Mouse (Mus musculus) cerebellum, adult 2 months (tissue): ENCODE data around the gene Gm10322.

Source experiments
- CTCF ChIP-seq: fragments of 200-500 bp; IDR thresholded peaks from 2 replicates; pipeline ENCODE4 v1.5.1; 2011; ENCODE audit warnings: low read depth, mild to moderate bottlenecking, control low read depth, low read length, moderate library complexity, borderline replicate concordance; ENCODE audit not compliant: insufficient read depth
- POLR2A ChIP-seq: fragments of 200-500 bp; IDR thresholded peaks from 2 replicates; pipeline ENCODE4 v1.6.1; 2011; ENCODE audit warnings: low read length, control low read depth, borderline replicate concordance; ENCODE audit not compliant: insufficient read depth

DNA sequence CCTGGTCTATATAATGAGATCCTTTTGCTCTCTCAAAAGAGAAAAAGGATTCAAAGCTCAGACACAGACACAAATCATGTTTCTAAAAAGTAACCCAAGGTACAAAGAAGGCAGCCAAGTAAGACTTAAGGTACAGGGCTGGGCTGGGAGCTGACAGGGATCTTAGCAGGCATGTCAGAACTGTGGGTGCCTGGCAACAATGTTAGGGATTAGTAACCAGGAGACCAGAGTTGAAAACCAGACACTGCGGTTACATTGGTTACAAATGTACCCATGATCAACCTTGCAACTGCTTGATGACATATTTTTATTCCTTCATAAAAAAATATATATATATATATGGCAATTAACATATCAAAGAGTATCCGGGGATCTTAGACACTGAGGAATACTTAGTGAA lies 20.2 kb downstream of the Gm10322 start:
- TF ChIP-seq CTCF = no peak
- no peak for TF ChIP-seq POLR2A
